Mouse (Mus musculus): ENCODE results near the gene Klhl22.
"Not testable (repeated sequence)": the region's sequence is repeated elsewhere in the genome, so short reads cannot be mapped to it uniquely, and the experiment has no call there.

Klhl22 gene

GRCm38 (mm10) chr16:17759344-17759773 is at the start of gene Klhl22:
TSS of gene Klhl22 (plus strand) at chr16:17759618.
- peak; percentile 73 to 77 for DNase-seq (ENCODE audit: low spot score in 2 of 2)

- no peak for DNase-seq (ENCODE audit: low spot score in 2 of 2)
Observed at GRCm38 (mm10) chr16:17717791-17718190, 41.6 kb upstream of the Klhl22 start.

- DNase-seq (ENCODE audit: low spot score in 2 of 2): no peak
Observed at GRCm38 (mm10) chr16:17721114-17721808, 38.2 kb upstream of the Klhl22 start.

DNA sequence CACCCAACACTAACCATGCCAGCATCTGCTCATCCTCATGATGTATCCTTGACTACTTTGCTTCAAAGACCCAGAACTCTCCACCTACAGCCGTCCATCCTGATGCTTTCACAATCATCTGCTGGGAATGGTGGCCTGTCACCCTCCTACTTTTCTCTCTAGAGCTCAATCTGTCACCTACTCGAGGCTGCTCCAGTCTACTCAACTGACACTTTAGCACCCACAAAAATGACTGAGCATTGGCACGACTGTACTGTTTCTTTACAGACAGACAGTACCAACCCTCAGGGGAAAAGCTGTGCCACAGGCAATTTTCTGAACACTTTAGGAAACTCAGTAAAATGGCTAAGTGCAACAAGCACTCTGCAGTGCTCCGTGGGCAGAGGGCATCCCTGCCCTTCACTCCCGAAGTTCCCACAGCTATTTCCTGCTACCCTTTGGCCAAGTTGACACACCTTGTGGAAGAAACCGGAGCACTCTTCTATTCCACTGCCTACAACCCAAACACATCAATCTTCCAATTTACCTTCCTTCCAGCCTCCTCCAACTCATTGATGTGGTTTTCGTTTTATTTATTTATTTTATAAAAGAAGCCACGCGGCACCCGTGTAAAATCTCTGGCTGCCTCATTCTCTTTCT is 37.5 kb upstream of the Klhl22 start:
- peak in 1 of 2 experiments; percentile 18 for DNase-seq (ENCODE audit: low spot score in 2 of 2)

- peak; percentile 83 to 90 for DNase-seq (ENCODE audit: low spot score in 2 of 2)
Observed at GRCm38 (mm10) chr16:17722461-17723324, 36.7 kb upstream of the Klhl22 start.

DNA sequence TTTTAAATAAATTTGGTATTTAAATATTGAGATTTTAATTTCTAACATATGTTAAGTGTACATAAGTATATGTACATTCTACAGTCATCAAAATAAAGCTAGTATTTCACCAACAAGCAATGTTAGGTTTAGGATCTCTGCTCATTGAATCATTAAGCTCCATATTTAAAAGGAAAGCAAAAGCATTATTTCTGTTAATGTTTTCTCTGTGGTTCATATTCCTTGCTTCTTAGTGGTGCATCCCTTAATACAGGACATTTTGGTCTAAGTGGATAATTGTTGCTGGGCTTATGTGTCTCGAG is 36.1 kb upstream of the Klhl22 start:
- no peak for DNase-seq (ENCODE audit: low spot score in 2 of 2)

DNA sequence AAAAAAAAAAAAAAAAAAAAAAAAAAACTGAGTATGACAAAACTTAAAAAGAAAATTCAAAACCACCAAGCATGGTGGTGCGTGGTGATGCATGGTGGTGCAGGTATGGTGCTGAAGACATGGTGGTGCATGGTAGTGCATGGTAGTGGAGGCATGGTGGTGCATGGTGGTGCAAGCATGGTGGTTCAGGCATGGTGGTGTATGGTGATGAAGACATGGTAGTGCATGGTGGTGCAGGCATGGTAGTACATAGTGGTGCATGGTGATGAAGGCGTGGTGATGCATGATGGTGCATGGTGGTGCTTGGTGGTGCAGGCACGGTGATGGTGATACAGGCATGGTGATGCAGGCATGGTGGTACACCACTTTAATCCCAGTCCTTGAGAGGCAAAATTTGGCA is 35.0 kb upstream of the Klhl22 start:
- DNase-seq (ENCODE audit: low spot score in 2 of 2): no peak

GRCm38 (mm10) chr16:17727179-17727861 is 32.1 kb upstream of the Klhl22 start:
- DNase-seq (ENCODE audit: low spot score in 2 of 2): no peak

- DNase-seq (ENCODE audit: low spot score in 2 of 2): no peak
Observed at GRCm38 (mm10) chr16:17729974-17730373, 29.4 kb upstream of the Klhl22 start.

GRCm38 (mm10) chr16:17732021-17732420 is 27.4 kb upstream of the Klhl22 start:
- DNase-seq (ENCODE audit: low spot score in 2 of 2): no peak

GRCm38 (mm10) chr16:17732431-17732830 is 27.0 kb upstream of the Klhl22 start:
- DNase-seq (ENCODE audit: low spot score in 2 of 2): no peak

DNA sequence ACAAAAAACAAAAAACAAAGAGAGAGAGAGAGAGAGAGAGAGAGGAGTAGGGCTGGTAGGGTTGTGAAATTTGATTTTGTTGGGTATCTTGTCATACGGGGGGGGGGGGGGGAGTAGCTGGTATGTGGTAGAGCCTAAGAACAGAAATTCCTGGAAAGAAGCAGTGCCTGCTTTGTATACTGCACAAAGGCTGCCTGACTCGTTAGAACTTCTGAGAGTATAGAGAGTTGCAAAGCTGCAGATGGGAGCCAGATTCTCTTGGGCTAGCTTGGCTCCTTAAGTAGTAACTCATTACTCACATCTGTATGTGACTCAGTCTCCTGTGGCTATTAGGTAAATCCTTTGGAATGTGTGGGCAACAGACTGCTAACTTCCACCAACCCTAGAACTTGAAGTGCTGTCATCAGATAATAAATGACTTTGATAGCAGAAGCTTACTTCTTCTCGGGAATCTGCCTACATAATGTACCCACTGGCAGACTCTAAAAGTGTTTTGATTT is 26.5 kb upstream of the Klhl22 start, which contains the start of gene Med15:
TSS of gene Med15 (minus strand) at position 51 of the 500 bp plus-strand sequence.
- no peak for DNase-seq (ENCODE audit: low spot score in 2 of 2)

- DNase-seq (ENCODE audit: low spot score in 2 of 2): no peak
Observed at GRCm38 (mm10) chr16:17733646-17734045, 25.8 kb upstream of the Klhl22 start.

DNA sequence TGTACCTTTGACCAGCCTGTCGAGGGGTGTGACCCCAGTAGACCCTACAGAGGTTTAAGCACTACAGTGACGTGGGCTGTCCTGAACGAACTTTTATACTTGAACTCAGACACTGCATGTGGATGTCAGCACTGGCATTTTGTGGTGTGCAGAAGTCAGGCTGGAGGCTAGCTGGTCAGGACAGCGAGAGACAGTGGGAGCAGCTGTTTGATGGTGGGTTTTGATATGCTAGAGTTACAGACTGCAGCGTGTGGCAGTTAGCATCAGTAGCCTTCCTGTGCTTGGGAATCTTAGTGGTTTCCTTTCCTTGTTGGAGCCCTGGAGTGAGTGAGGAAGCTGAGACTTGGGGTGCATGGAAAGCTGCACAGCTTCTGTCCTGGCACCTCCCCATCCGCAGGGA is 24.5 kb upstream of the Klhl22 start:
- not testable (repeated sequence) for DNase-seq (ENCODE audit: low spot score in 2 of 2)

GRCm38 (mm10) chr16:17736156-17736555 is 23.3 kb upstream of the Klhl22 start:
- DNase-seq (ENCODE audit: low spot score in 2 of 2): no peak

DNA sequence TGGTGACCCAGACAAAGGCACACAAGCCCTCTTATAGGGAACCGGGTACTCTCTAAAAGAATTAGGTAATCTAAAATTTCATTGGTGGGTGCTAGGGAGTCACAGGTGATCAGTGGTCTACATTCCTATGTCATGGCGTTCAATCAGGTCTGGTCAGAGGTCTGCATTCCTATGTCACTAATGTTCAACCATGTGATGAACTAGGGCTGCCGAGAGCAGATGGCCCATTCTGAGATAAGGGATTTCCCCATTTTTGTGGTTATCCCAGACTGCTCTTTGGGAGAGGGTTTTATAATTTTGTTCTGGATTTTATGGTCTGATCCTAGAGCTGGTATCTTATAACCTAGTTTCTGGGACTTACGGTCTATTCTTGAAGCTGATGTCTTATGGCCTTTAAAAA is 19.3 kb upstream of the Klhl22 start:
- no peak for DNase-seq (ENCODE audit: low spot score in 2 of 2)

DNA sequence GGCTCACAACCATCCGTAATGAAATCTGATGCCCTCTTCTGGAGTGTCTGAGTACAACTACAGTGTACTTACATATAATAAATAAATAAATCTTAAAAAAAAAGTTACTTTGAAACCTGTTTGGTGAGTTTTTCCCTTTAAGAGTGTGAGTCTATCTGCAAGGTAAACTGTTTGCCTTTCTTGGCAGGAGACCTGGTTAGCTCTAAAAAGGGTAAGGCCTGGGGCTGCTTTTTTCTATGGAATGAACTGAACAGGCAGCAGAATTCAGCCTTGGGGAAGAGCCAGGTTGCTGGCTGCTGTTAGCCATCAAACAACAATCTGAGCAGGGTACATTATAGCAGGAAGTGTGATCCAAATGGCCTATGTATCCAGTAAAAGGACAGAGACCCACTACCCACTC is 16.6 kb upstream of the Klhl22 start:
- no peak for DNase-seq (ENCODE audit: low spot score in 2 of 2)

DNA sequence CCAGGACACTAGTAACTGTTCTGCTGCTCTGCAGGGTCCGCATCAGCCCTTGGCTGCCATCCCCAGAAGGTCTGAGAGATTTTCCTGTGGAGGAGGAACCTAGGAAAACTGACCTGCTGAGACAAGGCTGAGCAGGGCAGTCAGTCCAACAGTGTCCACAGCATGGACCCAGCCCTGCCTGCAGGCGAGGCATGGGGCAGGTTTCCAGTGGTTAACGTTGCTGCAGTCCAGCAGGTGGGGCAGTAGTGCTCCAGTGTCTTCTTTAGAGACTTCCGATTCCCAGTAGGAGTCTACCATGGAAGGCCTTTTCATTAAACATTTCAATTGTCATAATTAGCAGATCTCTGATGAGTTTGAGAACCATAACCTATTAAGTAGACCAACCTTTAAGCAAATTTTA is 16.1 kb upstream of the Klhl22 start:
- DNase-seq (ENCODE audit: low spot score in 2 of 2): no peak

GRCm38 (mm10) chr16:17744536-17744935 is 14.9 kb upstream of the Klhl22 start:
- DNase-seq (ENCODE audit: low spot score in 2 of 2): no peak

- no peak for DNase-seq (ENCODE audit: low spot score in 2 of 2)
Observed at GRCm38 (mm10) chr16:17745067-17745466, 14.4 kb upstream of the Klhl22 start.

- DNase-seq (ENCODE audit: low spot score in 2 of 2): no peak
Observed at GRCm38 (mm10) chr16:17753001-17753400, 6.4 kb upstream of the Klhl22 start.

DNA sequence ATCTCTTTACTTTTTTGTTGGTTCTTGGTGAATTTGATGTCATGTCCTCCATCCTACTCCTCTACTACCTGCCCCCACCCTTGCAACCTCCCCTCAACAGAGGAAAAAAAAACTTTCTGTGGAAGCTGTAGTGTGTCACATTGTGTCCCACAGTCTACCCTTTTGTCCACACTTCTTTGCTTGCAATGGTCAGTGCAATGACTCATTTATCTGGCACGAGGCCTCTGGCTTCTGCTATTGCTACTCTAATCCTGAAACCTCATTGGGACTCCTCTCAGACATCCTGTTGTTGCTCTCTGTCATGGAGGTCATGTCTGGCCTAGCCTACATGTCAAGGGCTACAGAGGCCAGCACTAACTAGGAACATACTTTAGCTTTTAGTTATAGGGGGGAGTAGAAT is 5.7 kb upstream of the Klhl22 start:
- no peak for DNase-seq (ENCODE audit: low spot score in 2 of 2)
